Mouse (Mus musculus): ENCODE measurements around the gene Tgfbr3l. TPM values are rescaled to one million over a fixed set of nuclear protein-coding genes. Genes with fewer than 3 reads are reported as not detected.

Tgfbr3l gene
- total RNA-seq, 1 experiment: 1.1 TPM

- peaks cover 0 to 2% of the 10 kb centered on the region in 2 experiments; a peak in 2 of 4 replicates for H3K4me1 ChIP-seq (ENCODE audit: control insufficient read depth in 2 of 2, insufficient read depth in 2 of 2, low read length in 2 of 2, poor library complexity in 1 of 2)
- TF ChIP-seq ZNF384 (IDR thresholded peaks at IDR 0.05; ENCODE audit: low read depth, low read length) (no peak), HCFC1 (IDR thresholded peaks at IDR 0.05; ENCODE audit: borderline replicate concordance, insufficient read depth, low read length) (no peak), CHD2 (IDR thresholded peaks at IDR 0.05; ENCODE audit: low read depth, low read length) (no peak), MAFK (IDR thresholded peaks at IDR 0.05; ENCODE audit: insufficient read depth, low read depth, low read length) (no peak), ZC3H11A (IDR thresholded peaks at IDR 0.05; ENCODE audit: borderline replicate concordance, low read depth, low read length) (no peak)
These were observed 8.7 kb upstream of the Tgfbr3l start for GRCm38 (mm10) chr8:4239193-4239890.

GRCm38 (mm10) chr8:4245061-4245460 lies 3.0 kb upstream of the Tgfbr3l start:
- no peak for DNase-seq (ENCODE audit: low read depth, low spot score)
- Histone ChIP-seq H3K4me1 (ENCODE audit: control insufficient read depth in 2 of 2, insufficient read depth in 2 of 2, low read length in 2 of 2, poor library complexity in 1 of 2) (peaks cover 4 to 10% of the 10 kb centered on the region in 2 experiments; a peak in 2 of 4 replicates), H3K4me3 (ENCODE audit: insufficient read depth in 1 of 2, low read depth in 1 of 2, low read length in 2 of 2, poor library complexity in 1 of 2, severe bottlenecking in 1 of 2) (no peak overlapping the region), H3K36me3 (ENCODE audit: control insufficient read depth, insufficient read depth, low read length, poor library complexity, severe bottlenecking) (peaks cover 30% of the 10 kb centered on the region), H3K27ac (ENCODE audit: insufficient read depth, low read depth, low read length, poor library complexity, severe bottlenecking) (no peak overlapping the region), H3K9ac (ENCODE audit: insufficient read depth, low read depth, low read length, poor library complexity, severe bottlenecking) (no peak overlapping the region), H3K9me3 (ENCODE audit: control insufficient read depth, insufficient read depth, low read depth, low read length) (no peaks in the 10 kb centered on the region)
- TF ChIP-seq MAFK (IDR thresholded peaks at IDR 0.05; ENCODE audit: insufficient read depth, low read depth, low read length) (no peak), CHD2 (IDR thresholded peaks at IDR 0.05; ENCODE audit: low read depth, low read length) (no peak), ZNF384 (IDR thresholded peaks at IDR 0.05; ENCODE audit: low read depth, low read length) (no peak), ZC3H11A (IDR thresholded peaks at IDR 0.05; ENCODE audit: borderline replicate concordance, low read depth, low read length) (no peak), HCFC1 (IDR thresholded peaks at IDR 0.05; ENCODE audit: borderline replicate concordance, insufficient read depth, low read length) (no peak)
- in situ Hi-C loops (cut with MboI; ENCODE audit: low sequenced_read_pairs in 2 of 2, unreplicated experiment in 2 of 2): no loop called here

More at GRCm38 (mm10) chr8:4239193-4239890, 8.7 kb upstream of the Tgfbr3l start:
- Histone ChIP-seq H3K9me3 (ENCODE audit: control insufficient read depth, insufficient read depth, low read depth, low read length) (no peaks in the 10 kb centered on the region), H3K9ac (ENCODE audit: insufficient read depth, low read depth, low read length, poor library complexity, severe bottlenecking) (peak overlapping the region; percentile 92), H3K27ac (ENCODE audit: insufficient read depth, low read depth, low read length, poor library complexity, severe bottlenecking) (no peak overlapping the region), H3K4me3 (ENCODE audit: insufficient read depth in 1 of 2, low read depth in 1 of 2, low read length in 2 of 2, poor library complexity in 1 of 2, severe bottlenecking in 1 of 2) (peak overlapping the region; percentile 60 to 81), H3K36me3 (ENCODE audit: control insufficient read depth, insufficient read depth, low read length, poor library complexity, severe bottlenecking) (peaks cover 14% of the 10 kb centered on the region)
- DNase-seq (ENCODE audit: low read depth, low spot score): no peak
- in situ Hi-C loops (cut with MboI; ENCODE audit: low sequenced_read_pairs in 2 of 2, unreplicated experiment in 2 of 2): no loop called here

GRCm38 (mm10) chr8:4245737-4246136 lies 2.3 kb upstream of the Tgfbr3l start:
- Histone ChIP-seq H3K36me3 (ENCODE audit: control insufficient read depth, insufficient read depth, low read length, poor library complexity, severe bottlenecking) (peaks cover 30% of the 10 kb centered on the region), H3K9me3 (ENCODE audit: control insufficient read depth, insufficient read depth, low read depth, low read length) (no peaks in the 10 kb centered on the region), H3K27ac (ENCODE audit: insufficient read depth, low read depth, low read length, poor library complexity, severe bottlenecking) (no peak overlapping the region), H3K4me3 (ENCODE audit: insufficient read depth in 1 of 2, low read depth in 1 of 2, low read length in 2 of 2, poor library complexity in 1 of 2, severe bottlenecking in 1 of 2) (no peak overlapping the region), H3K9ac (ENCODE audit: insufficient read depth, low read depth, low read length, poor library complexity, severe bottlenecking) (no peak overlapping the region), H3K4me1 (ENCODE audit: control insufficient read depth in 2 of 2, insufficient read depth in 2 of 2, low read length in 2 of 2, poor library complexity in 1 of 2) (peaks cover 4 to 14% of the 10 kb centered on the region in 2 experiments; a peak in 2 of 4 replicates)
- no peak for TF ChIP-seq MAFK (IDR thresholded peaks at IDR 0.05; ENCODE audit: insufficient read depth, low read depth, low read length)
- TF ChIP-seq CHD2 (IDR thresholded peaks at IDR 0.05; ENCODE audit: low read depth, low read length): no peak
- no peak for TF ChIP-seq ZC3H11A (IDR thresholded peaks at IDR 0.05; ENCODE audit: borderline replicate concordance, low read depth, low read length)
- no peak for TF ChIP-seq ZNF384 (IDR thresholded peaks at IDR 0.05; ENCODE audit: low read depth, low read length)
- no peak for TF ChIP-seq HCFC1 (IDR thresholded peaks at IDR 0.05; ENCODE audit: borderline replicate concordance, insufficient read depth, low read length)
- in situ Hi-C loops (cut with MboI; ENCODE audit: low sequenced_read_pairs in 2 of 2, unreplicated experiment in 2 of 2): no loop called here
- DNase-seq (ENCODE audit: low read depth, low spot score): no peak

- no peak for DNase-seq (ENCODE audit: low read depth, low spot score)
- TF ChIP-seq ZC3H11A (IDR thresholded peaks at IDR 0.05; ENCODE audit: borderline replicate concordance, low read depth, low read length): no peak
- TF ChIP-seq CHD2 (IDR thresholded peaks at IDR 0.05; ENCODE audit: low read depth, low read length): no peak
- TF ChIP-seq HCFC1 (IDR thresholded peaks at IDR 0.05; ENCODE audit: borderline replicate concordance, insufficient read depth, low read length): no peak
- TF ChIP-seq MAFK (IDR thresholded peaks at IDR 0.05; ENCODE audit: insufficient read depth, low read depth, low read length): no peak
- no peak for TF ChIP-seq ZNF384 (IDR thresholded peaks at IDR 0.05; ENCODE audit: low read depth, low read length)
- Histone ChIP-seq H3K36me3 (ENCODE audit: control insufficient read depth, insufficient read depth, low read length, poor library complexity, severe bottlenecking) (peaks cover 30% of the 10 kb centered on the region), H3K4me3 (ENCODE audit: insufficient read depth in 1 of 2, low read depth in 1 of 2, low read length in 2 of 2, poor library complexity in 1 of 2, severe bottlenecking in 1 of 2) (no peak overlapping the region), H3K9me3 (ENCODE audit: control insufficient read depth, insufficient read depth, low read depth, low read length) (no peaks in the 10 kb centered on the region), H3K9ac (ENCODE audit: insufficient read depth, low read depth, low read length, poor library complexity, severe bottlenecking) (no peak overlapping the region), H3K4me1 (ENCODE audit: control insufficient read depth in 2 of 2, insufficient read depth in 2 of 2, low read length in 2 of 2, poor library complexity in 1 of 2) (peaks cover 4 to 14% of the 10 kb centered on the region in 2 experiments; a peak in 2 of 4 replicates), H3K27ac (ENCODE audit: insufficient read depth, low read depth, low read length, poor library complexity, severe bottlenecking) (no peak overlapping the region)
- in situ Hi-C loops (cut with MboI; ENCODE audit: low sequenced_read_pairs in 2 of 2, unreplicated experiment in 2 of 2): no loop called here
These were observed 773 bp upstream of the Tgfbr3l start for GRCm38 (mm10) chr8:4247241-4247640.
